Comparison of ENCODE assay signal across 17 mouse cellular contexts in the genomic region with DNA sequence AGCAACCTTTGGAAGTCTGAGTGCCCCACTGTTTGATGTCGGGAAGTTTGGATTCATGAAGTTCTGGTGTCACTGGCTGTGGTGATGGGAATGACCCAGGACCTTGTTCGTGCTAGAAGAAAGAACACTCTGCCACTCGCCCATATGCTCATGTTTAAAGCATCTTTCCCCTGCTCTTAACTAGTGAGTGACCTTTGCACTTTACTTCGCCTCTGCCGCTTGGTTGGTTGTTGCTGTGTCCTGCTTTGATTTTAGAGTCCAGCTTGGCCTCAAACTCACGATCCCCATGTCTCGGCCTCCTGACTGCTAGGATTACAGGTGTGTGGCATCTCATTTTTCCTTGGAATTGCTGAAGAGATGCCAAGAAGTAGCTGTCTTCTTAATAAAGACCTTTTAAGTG. TPM values are rescaled to one million over a fixed set of nuclear protein-coding genes. Genes with fewer than 3 reads are reported as not detected.
DNase-seq lines count a peak whose midpoint lies in the region; ATAC-seq and TF ChIP-seq lines count a peak whose summit lies in the region.
"Had no signal": no experiment of that assay in that cellular context is flagged by ENCODE, and none has a peak within 500 bp of the region (broad histone marks: within the 10 kb centered on the region; RNA-seq: fewer than 3 reads in every experiment).

No protein-coding gene starts in this region.

- H3K4me3 ChIP-seq in heart, embryonic 15.5 days = no peak overlapping the region
- H3K4me3 ChIP-seq in stomach, embryonic 14.5 days (ENCODE audit: low read depth, low read length) = no peak overlapping the region
- H3K4me3 ChIP-seq in stomach, postnatal 0 days (ENCODE audit: low read depth, low read length) = no peak overlapping the region
- no peak overlapping the region for H3K4me3 ChIP-seq in liver, embryonic 14.5 days (ENCODE audit: insufficient read depth in 1 of 2, low read depth in 2 of 2, low read length in 2 of 2)
- H3K4me3 ChIP-seq: embryonic facial prominence, embryonic 13.5 days; forebrain, embryonic 13.5 days; heart, embryonic 10.5 days; hindbrain, embryonic 15.5 days had no signal

- no peaks in the 10 kb centered on the region for H3K9me3 ChIP-seq in heart, embryonic 15.5 days (replicated peaks)
- H3K9me3 ChIP-seq in stomach, embryonic 14.5 days (ENCODE audit: control insufficient read depth, low read depth, low read length) = no peaks in the 10 kb centered on the region
- H3K9me3 ChIP-seq in stomach, postnatal 0 days (ENCODE audit: control insufficient read depth, low read length) = no peaks in the 10 kb centered on the region
- no peaks in the 10 kb centered on the region for H3K9me3 ChIP-seq in liver, embryonic 14.5 days (ENCODE audit: control insufficient read depth, low read length)
- H3K9me3 ChIP-seq: embryonic facial prominence, embryonic 13.5 days; forebrain, embryonic 13.5 days; heart, embryonic 10.5 days; hindbrain, embryonic 15.5 days had no signal

- WGBS in heart, embryonic 15.5 days = 90% methylated on average over 7 of the region's 7 CpGs
- WGBS in stomach, embryonic 14.5 days = 70% methylated on average over 7 of the region's 7 CpGs
- 78% methylated on average over 7 of the region's 7 CpGs for WGBS in stomach, postnatal 0 days
- WGBS in liver, embryonic 14.5 days (ENCODE audit: insufficient replicate concordance) = 66% methylated on average over 7 of the region's 7 CpGs

- no peak for DNase-seq in heart, postnatal 4 days
- DNase-seq in stomach, postnatal 0 days (ENCODE audit: low spot score) = no peak
- DNase-seq in liver, embryonic 14.5 days (ENCODE audit: low read depth in 3 of 3, low spot score in 3 of 3) = no peak
- no peak for DNase-seq in cerebellum, postnatal 10 days
- DNase-seq: adrenal gland, postnatal 10 days; cerebellum, adult 11 months; cerebellum, adult 8-10 months; forebrain, postnatal 0 days; gastrocnemius, postnatal 14 days; heart, postnatal 10 days had no signal

- H3K27ac ChIP-seq in heart, embryonic 15.5 days = peak overlapping the region; percentile 66; the same call in 1 of the 2 replicates
- H3K27ac ChIP-seq in stomach, embryonic 14.5 days (ENCODE audit: low read length) = peak overlapping the region; percentile 66; the same call in 1 of the 2 replicates
- H3K27ac ChIP-seq in stomach, postnatal 0 days (replicated peaks) = no peak overlapping the region
- H3K27ac ChIP-seq in liver, embryonic 14.5 days = peak overlapping the region; percentile 62
- H3K27ac ChIP-seq: embryonic facial prominence, embryonic 13.5 days; hindbrain, embryonic 15.5 days had no signal

- H3K9ac ChIP-seq in heart, embryonic 15.5 days = no peak overlapping the region
- no peak overlapping the region for H3K9ac ChIP-seq in stomach, embryonic 14.5 days (replicated peaks; ENCODE audit: low read depth, low read length)
- no peak overlapping the region for H3K9ac ChIP-seq in stomach, postnatal 0 days (ENCODE audit: low read length)
- no peak overlapping the region for H3K9ac ChIP-seq in liver, embryonic 14.5 days (replicated peaks)
- H3K9ac ChIP-seq: embryonic facial prominence, embryonic 13.5 days; forebrain, embryonic 13.5 days; forebrain, postnatal 0 days; hindbrain, embryonic 15.5 days had no signal

- no peak for ATAC-seq in heart, embryonic 15.5 days (replicated peaks; ENCODE audit: insufficient number of reproducible peaks, insufficient read depth, low FRiP score, low read depth)
- no peak for ATAC-seq in stomach, embryonic 14.5 days (ENCODE audit: insufficient number of reproducible peaks, insufficient read depth, low FRiP score, low read depth)
- no peak for ATAC-seq in stomach, postnatal 0 days (ENCODE audit: low FRiP score, low TSS enrichment)
- no peak for ATAC-seq in liver, embryonic 14.5 days (ENCODE audit: insufficient read depth)
- ATAC-seq in erythroblast, adult 5-6 weeks (replicated peaks; ENCODE audit: low FRiP score, poor library complexity, severe bottlenecking) = no peak
- ATAC-seq: forebrain, postnatal 0 days had no signal

- no peak for TF ChIP-seq EP300 in stomach, postnatal 0 days (optimal IDR thresholded peaks at IDR 0.05)
- TF ChIP-seq EP300 in liver, embryonic 14.5 days (IDR thresholded peaks at IDR 0.05; ENCODE audit: low read depth) = no peak

- H3K27me3 ChIP-seq in heart, embryonic 15.5 days = no peaks in the 10 kb centered on the region
- H3K27me3 ChIP-seq in stomach, embryonic 14.5 days (ENCODE audit: control insufficient read depth, insufficient read depth, low read length) = no peaks in the 10 kb centered on the region
- no peaks in the 10 kb centered on the region for H3K27me3 ChIP-seq in stomach, postnatal 0 days (ENCODE audit: control insufficient read depth, insufficient read depth, low read length)
- no peaks in the 10 kb centered on the region for H3K27me3 ChIP-seq in liver, embryonic 14.5 days (ENCODE audit: control insufficient read depth, insufficient read depth, low read length)
- H3K27me3 ChIP-seq: embryonic facial prominence, embryonic 13.5 days; forebrain, embryonic 13.5 days; hindbrain, embryonic 15.5 days had no signal

- H3K4me2 ChIP-seq in heart, embryonic 15.5 days = no peak overlapping the region
- no peak overlapping the region for H3K4me2 ChIP-seq in stomach, embryonic 14.5 days (replicated peaks; ENCODE audit: low read depth, low read length)
- no peak overlapping the region for H3K4me2 ChIP-seq in stomach, postnatal 0 days (replicated peaks; ENCODE audit: low read depth)
- H3K4me2 ChIP-seq in liver, embryonic 14.5 days (ENCODE audit: low read depth) = 0 out of 2 replicates have a peak overlapping the region, but pooled peaks have one; percentile 53
- H3K4me2 ChIP-seq: embryonic facial prominence, embryonic 13.5 days; forebrain, embryonic 13.5 days; hindbrain, embryonic 15.5 days had no signal

- H3K4me1 ChIP-seq in heart, embryonic 15.5 days (replicated peaks) = peaks cover 28% of the 10 kb centered on the region
- peaks cover 17% of the 10 kb centered on the region for H3K4me1 ChIP-seq in stomach, embryonic 14.5 days (ENCODE audit: control insufficient read depth, insufficient read depth, low read length)
- peaks cover 3% of the 10 kb centered on the region for H3K4me1 ChIP-seq in stomach, postnatal 0 days (replicated peaks; ENCODE audit: control insufficient read depth, insufficient read depth)
- H3K4me1 ChIP-seq in liver, embryonic 14.5 days (replicated peaks; ENCODE audit: control insufficient read depth in 2 of 2, insufficient read depth in 2 of 2, low read length in 1 of 2) = peaks cover 26 to 31% of the 10 kb centered on the region in 2 experiments

- H3K36me3 ChIP-seq in heart, embryonic 15.5 days = no peaks in the 10 kb centered on the region; the same call in 1 of the 2 replicates
- no peaks in the 10 kb centered on the region for H3K36me3 ChIP-seq in stomach, embryonic 14.5 days (ENCODE audit: control insufficient read depth, insufficient read depth, low read length)
- H3K36me3 ChIP-seq in stomach, postnatal 0 days (ENCODE audit: control insufficient read depth, insufficient read depth, low read length) = no peaks in the 10 kb centered on the region
- no peaks in the 10 kb centered on the region; the same call in 1 of the 2 replicates for H3K36me3 ChIP-seq in liver, embryonic 14.5 days (replicated peaks; ENCODE audit: control insufficient read depth, insufficient read depth, low read depth)
- H3K36me3 ChIP-seq: hindbrain, embryonic 15.5 days had no signal

- no peak for TF ChIP-seq CTCF in stomach, postnatal 0 days (IDR thresholded peaks at IDR 0.05; ENCODE audit: low read depth)
- TF ChIP-seq CTCF in liver, embryonic 14.5 days (IDR thresholded peaks at IDR 0.05; ENCODE audit: low read depth) = no peak

RNA-seq across cellular contexts. Expression of a gene that starts 35.8 kb away (rescaled TPM):
- 2.1 and 2.3 TPM in 2 replicates for polyA plus RNA-seq in heart, embryonic 15.5 days (2015; fragmentation: Nextera tagmentation; extraction: Ambion mirVana)
- 1 to 10 TPM; 5.5 to 6.1 TPM for total RNA-seq in heart, postnatal 4 days (2021)
- polyA plus RNA-seq in stomach, embryonic 14.5 days (2014; fragmentation: Nextera tagmentation; extraction: Ambion mirVana) = 4.0 and 4.6 TPM in 2 replicates
- 1.7 and 2.2 TPM in 2 replicates for polyA plus RNA-seq in stomach, postnatal 0 days (2015; fragmentation: Nextera tagmentation; extraction: Ambion mirVana)
- polyA plus RNA-seq in liver, embryonic 14.5 days (2012; rRNA removed) = 2.5 and 2.9 TPM in 2 replicates
- 2.4 and 2.9 TPM in 2 replicates for polyA plus RNA-seq in liver, embryonic 14.5 days (2014; fragmentation: Nextera tagmentation; extraction: Ambion mirVana)
- total RNA-seq in erythroblast, adult 5-6 weeks (2015; ENCODE audit: low replicate concordance) = 7.5 and 9.2 TPM in 2 replicates
- total RNA-seq in erythroblast, adult 5-6 weeks (2017; ENCODE audit: low replicate concordance) = 8.8 and 9.1 TPM in 2 replicates

RNA-seq across cellular contexts. Expression of a gene that starts 36.0 kb away (rescaled TPM):
- polyA plus RNA-seq in heart, embryonic 15.5 days (2015; fragmentation: Nextera tagmentation; extraction: Ambion mirVana) = 23.6 and 24.5 TPM in 2 replicates
- 10 to 100 TPM; 45.3 to 46.4 TPM for total RNA-seq in heart, postnatal 4 days (2021)
- polyA plus RNA-seq in stomach, embryonic 14.5 days (2014; fragmentation: Nextera tagmentation; extraction: Ambion mirVana) = 29.7 and 33.7 TPM in 2 replicates
- 13.2 and 14.5 TPM in 2 replicates for polyA plus RNA-seq in stomach, postnatal 0 days (2015; fragmentation: Nextera tagmentation; extraction: Ambion mirVana)
- polyA plus RNA-seq in liver, embryonic 14.5 days (2012; rRNA removed) = 4.9 and 6.6 TPM in 2 replicates
- polyA plus RNA-seq in liver, embryonic 14.5 days (2014; fragmentation: Nextera tagmentation; extraction: Ambion mirVana) = 12.7 and 14.6 TPM in 2 replicates
- total RNA-seq in erythroblast, adult 5-6 weeks (2015; ENCODE audit: low replicate concordance) = 12.3 and 25.6 TPM in 2 replicates
- total RNA-seq in erythroblast, adult 5-6 weeks (2017; ENCODE audit: low replicate concordance) = 19.5 and 20.9 TPM in 2 replicates
